Comparison of ENCODE assay signal across 8 mouse cellular contexts in the genomic region with DNA sequence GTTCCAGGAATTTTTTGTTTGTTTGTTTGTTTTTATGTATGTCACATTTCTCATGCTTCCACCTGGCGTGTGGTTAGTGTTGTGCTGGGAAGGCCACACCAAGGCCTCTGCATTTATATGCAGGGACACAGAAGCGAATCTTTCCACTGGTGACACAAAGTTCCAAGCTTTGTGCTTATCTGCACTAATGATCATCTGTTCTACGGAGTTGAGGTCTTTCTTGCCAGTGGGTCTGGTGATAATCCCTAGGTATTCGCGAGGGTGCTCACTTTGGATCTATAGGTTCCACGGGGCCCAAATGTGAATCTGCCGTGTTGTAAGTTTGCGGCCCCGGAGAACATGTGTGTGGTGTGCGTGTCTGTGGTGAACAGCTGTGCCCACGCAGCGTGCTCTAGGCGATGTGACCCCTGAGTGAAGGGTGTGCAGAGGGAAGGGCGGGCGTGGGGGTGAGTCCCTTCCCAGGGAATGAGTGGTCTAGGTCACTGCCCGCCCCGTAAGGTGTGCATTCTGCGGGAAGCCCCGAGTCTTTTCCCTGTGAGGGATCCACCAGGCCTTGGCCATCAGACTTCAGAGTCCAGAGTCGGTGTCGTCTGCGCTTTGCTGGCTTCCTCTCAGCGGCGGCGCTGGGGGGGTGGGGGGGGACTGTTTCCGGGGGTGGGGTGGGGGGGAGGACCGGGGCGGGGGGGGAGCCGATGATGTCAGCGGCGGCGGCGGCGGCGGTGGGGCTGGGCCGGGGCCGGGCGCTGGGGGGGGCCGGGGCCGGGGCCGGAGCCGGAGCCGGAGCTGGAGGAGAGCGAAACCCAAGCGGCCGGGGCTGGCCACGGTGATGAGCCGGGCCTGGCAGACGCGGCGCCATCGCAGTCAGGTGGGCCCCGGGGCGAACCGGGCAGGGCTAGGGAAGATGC. TPM values are rescaled to one million over a fixed set of nuclear protein-coding genes. Genes with fewer than 3 reads are reported as not detected.
DNase-seq lines count a peak whose midpoint lies in the region; ATAC-seq and TF ChIP-seq lines count a peak whose summit lies in the region.

A gene (plus strand): TSS at position 692 of the 905 bp plus-strand sequence.

- H3K9me3 ChIP-seq in limb, embryonic 15.5 days = no peaks in the 10 kb centered on the region
- H3K9me3 ChIP-seq in midbrain, embryonic 16.5 days (replicated peaks; ENCODE audit: control insufficient read depth, low read length, poor library complexity, severe bottlenecking) = no peaks in the 10 kb centered on the region

- no peak for TF ChIP-seq CTCF in Patski (IDR thresholded peaks at IDR 0.05)
- TF ChIP-seq CTCF in heart, adult 2 months (IDR thresholded peaks at IDR 0.05) = no peak
- TF ChIP-seq CTCF in thymus, adult 2 months (IDR thresholded peaks at IDR 0.05; ENCODE audit: borderline replicate concordance, control insufficient read depth, extremely low read depth, insufficient read depth, low read length, poor library complexity) = no peak

- H3K27ac ChIP-seq in heart, adult 2 months = peak within 1 kb of the TSS; percentile 99
- H3K27ac ChIP-seq in limb, embryonic 15.5 days = peak within 1 kb of the TSS; percentile 94
- peak within 1 kb of the TSS; percentile 86 for H3K27ac ChIP-seq in midbrain, embryonic 16.5 days (ENCODE audit: low read length)
- peak within 1 kb of the TSS; percentile 72 for H3K27ac ChIP-seq in thymus, adult 2 months (ENCODE audit: control insufficient read depth, insufficient read depth, low read length)

- no peaks in the 10 kb centered on the region; the same call in 1 of the 2 replicates for H3K79me2 ChIP-seq in heart, adult 2 months (replicated peaks; ENCODE audit: control insufficient read depth, insufficient read depth, low read length)

- H3K36me3 ChIP-seq in heart, adult 2 months (ENCODE audit: control insufficient read depth, insufficient read depth, low read length) = no peaks in the 10 kb centered on the region
- H3K36me3 ChIP-seq in limb, embryonic 15.5 days = 0 out of 2 replicates have a peak, but pooled peaks cover under 1% of the 10 kb centered on the region
- no peaks in the 10 kb centered on the region for H3K36me3 ChIP-seq in midbrain, embryonic 16.5 days (ENCODE audit: control insufficient read depth, insufficient read depth, low read length)
- H3K36me3 ChIP-seq in thymus, adult 2 months (ENCODE audit: control insufficient read depth, insufficient read depth, low read length) = no peaks in the 10 kb centered on the region

- TF ChIP-seq POLR2A in heart, adult 2 months (IDR thresholded peaks at IDR 0.05; ENCODE audit: insufficient read depth, low read depth, low read length) = peak; percentile 82
- peak; percentile 15 for TF ChIP-seq POLR2A in thymus, adult 2 months (IDR thresholded peaks at IDR 0.05; ENCODE audit: control insufficient read depth, extremely low read depth, insufficient read depth, low read length, poor library complexity)

- peak; percentile 47 to 55 for DNase-seq in B cell, adult 2 months
- DNase-seq in Patski (ENCODE audit: low read depth, low spot score) = no peak
- peak; percentile 38 for DNase-seq in embryo, embryonic 10 days (ENCODE audit: low spot score)
- DNase-seq in heart, adult 2 months = peak; percentile 72 to 75
- DNase-seq in kidney, adult 18-20 months = peak; percentile 51
- DNase-seq in thymus, adult 2 months = peak; percentile 49

- in situ Hi-C loops in Patski (cut with MboI; ENCODE audit: low pct_unique_long_range_greater_than_20kb) = no loop called here

- peaks cover 11% of the 10 kb centered on the region for H3K4me1 ChIP-seq in heart, adult 2 months (ENCODE audit: control insufficient read depth, insufficient read depth, low read length)
- H3K4me1 ChIP-seq in limb, embryonic 15.5 days = peaks cover 34% of the 10 kb centered on the region
- peaks cover 25% of the 10 kb centered on the region for H3K4me1 ChIP-seq in midbrain, embryonic 16.5 days (ENCODE audit: control insufficient read depth, insufficient read depth, low read length)
- H3K4me1 ChIP-seq in thymus, adult 2 months (replicated peaks; ENCODE audit: control insufficient read depth, insufficient read depth, low read length) = peaks cover 26% of the 10 kb centered on the region

- no peak for TF ChIP-seq EP300 in heart, adult 2 months (IDR thresholded peaks at IDR 0.05; ENCODE audit: insufficient read depth, low read depth, low read length)

- H3K27me3 ChIP-seq in Patski = no peaks in the 10 kb centered on the region
- no peaks in the 10 kb centered on the region for H3K27me3 ChIP-seq in heart, adult 2 months (ENCODE audit: control insufficient read depth, insufficient read depth, low read length)
- no peaks in the 10 kb centered on the region for H3K27me3 ChIP-seq in limb, embryonic 15.5 days
- no peaks in the 10 kb centered on the region for H3K27me3 ChIP-seq in midbrain, embryonic 16.5 days (ENCODE audit: control insufficient read depth, insufficient read depth, low read depth, low read length)
- H3K27me3 ChIP-seq in thymus, adult 2 months (ENCODE audit: control insufficient read depth, insufficient read depth, low read length) = no peaks in the 10 kb centered on the region

- peak within 1 kb of the TSS; percentile 99 for H3K4me3 ChIP-seq in heart, adult 2 months
- peak within 1 kb of the TSS; percentile 90 for H3K4me3 ChIP-seq in limb, embryonic 15.5 days
- peak within 1 kb of the TSS; percentile 89 for H3K4me3 ChIP-seq in midbrain, embryonic 16.5 days (ENCODE audit: low read depth, low read length)
- H3K4me3 ChIP-seq in thymus, adult 2 months (ENCODE audit: control insufficient read depth, insufficient read depth, low read length) = peak within 1 kb of the TSS; percentile 89

- POLR2A ChIA-PET in Patski (lab: Charles Lee) = no interaction called here

- ATAC-seq in Patski = peak; percentile 41
- peak; percentile 61 for ATAC-seq in limb, embryonic 15.5 days (ENCODE audit: insufficient number of reproducible peaks, low FRiP score, low TSS enrichment, low read depth)
- ATAC-seq in midbrain, embryonic 16.5 days = peak; percentile 68

- WGBS in heart, adult 2 months = 15% methylated on average over 43 of the region's 55 CpGs
- WGBS in limb, embryonic 15.5 days = 15% methylated on average over 31 of the region's 55 CpGs
- 19% methylated on average over 31 of the region's 55 CpGs for WGBS in midbrain, embryonic 16.5 days
- WGBS in thymus, adult 2 months = 17% methylated on average over 46 of the region's 55 CpGs

- peak within 1 kb of the TSS; percentile 71 for H3K4me2 ChIP-seq in limb, embryonic 15.5 days
- peak within 1 kb of the TSS; percentile 68 for H3K4me2 ChIP-seq in midbrain, embryonic 16.5 days (ENCODE audit: low read length)

- intact Hi-C loops in heart, adult 2 months (cut with DNase I) = loop anchor here (2.0 kb wide), 1 partner anchor 37 kb away; no protein-coding TSS in a partner anchor

- peak within 1 kb of the TSS; percentile 98 for H3K9ac ChIP-seq in heart, adult 2 months (ENCODE audit: low read depth, low read length)
- H3K9ac ChIP-seq in limb, embryonic 15.5 days = peak within 1 kb of the TSS; percentile 92
- H3K9ac ChIP-seq in midbrain, embryonic 16.5 days (ENCODE audit: low read depth, low read length) = peak within 1 kb of the TSS; percentile 96

- CTCF ChIA-PET in Patski (lab: Charles Lee) = no interaction called here

RNA-seq across cellular contexts. Expression of the gene that starts here (rescaled TPM):
- 36.9 TPM for polyA plus RNA-seq in Patski (2021)
- 10 to 100 TPM; 42.9 to 47.9 TPM for total RNA-seq in heart, adult 2 months (2021)
- polyA plus RNA-seq in heart, adult 2 months (2012; rRNA removed) = 19.8 and 25.4 TPM in 2 replicates
- 5.1 and 5.4 TPM in 2 replicates for polyA plus RNA-seq in limb, embryonic 15.5 days (2015; fragmentation: Nextera tagmentation; extraction: Ambion mirVana)
- 4.2 and 5.2 TPM in 2 replicates for polyA plus RNA-seq in midbrain, embryonic 16.5 days (2015; fragmentation: Nextera tagmentation; extraction: Ambion mirVana)
- 32.2 and 35.6 TPM in 2 replicates for polyA plus RNA-seq in thymus, adult 2 months (2012; rRNA removed)
